Mouse (Mus musculus) liver (tissue): Measurements from ENCODE around the gene Pdxp.
A peak's percentile ranks its signal among the peaks of the same experiment; 100 is the strongest.

ENCODE experiments used
- DNase-seq: peaks from one replicate; pipeline ENCODE4 v3.0.0-alpha.2; 2020; ENCODE audit warnings: mixed read lengths

The Pdxp gene

DNA sequence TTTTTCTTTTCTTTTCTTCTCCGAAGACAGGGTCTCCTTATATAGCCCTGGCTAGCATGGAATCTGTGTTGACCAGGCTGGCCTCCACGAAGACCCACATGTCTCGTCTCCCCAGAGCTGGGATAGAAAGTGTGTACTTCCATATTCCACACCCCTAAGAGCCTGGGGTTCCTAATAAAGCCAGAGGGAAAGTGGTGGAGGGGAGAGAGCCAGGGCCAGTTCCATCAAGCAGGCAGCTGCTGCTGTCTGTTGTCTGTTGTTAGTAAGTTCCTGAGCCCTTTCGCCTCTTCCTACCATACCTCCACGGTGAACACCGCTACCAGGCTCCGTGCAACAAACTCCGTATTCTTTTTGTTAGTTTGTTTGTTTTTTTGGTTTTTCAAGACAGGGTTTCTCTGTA, 14.8 kb downstream of the Pdxp start:
- no peak for DNase-seq

DNA sequence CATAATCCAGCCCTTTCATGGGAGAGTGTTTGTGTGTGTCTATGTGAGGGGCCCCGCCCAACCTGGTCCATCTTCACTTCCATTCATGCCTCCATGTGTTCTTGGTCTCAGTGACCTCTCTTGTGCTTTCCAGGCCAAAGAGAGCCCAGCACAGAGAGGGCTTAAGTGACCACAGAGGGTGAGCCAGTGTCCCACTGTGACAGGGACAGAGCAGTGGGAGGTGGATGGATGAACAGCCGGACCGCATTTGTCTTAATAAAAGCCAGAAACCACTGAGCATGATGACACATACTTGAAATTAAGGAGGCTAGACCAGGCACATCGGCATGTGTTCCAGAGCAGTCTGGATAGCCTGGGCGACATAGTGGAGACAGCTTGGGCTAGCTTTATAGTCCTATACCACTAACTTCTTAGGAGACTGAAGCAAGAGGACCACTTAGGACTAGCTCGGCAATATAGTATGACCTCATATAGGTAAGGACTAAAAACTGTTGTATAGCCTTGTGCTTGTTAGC, 16.5 kb downstream of the Pdxp start:
- DNase-seq: no peak

DNA sequence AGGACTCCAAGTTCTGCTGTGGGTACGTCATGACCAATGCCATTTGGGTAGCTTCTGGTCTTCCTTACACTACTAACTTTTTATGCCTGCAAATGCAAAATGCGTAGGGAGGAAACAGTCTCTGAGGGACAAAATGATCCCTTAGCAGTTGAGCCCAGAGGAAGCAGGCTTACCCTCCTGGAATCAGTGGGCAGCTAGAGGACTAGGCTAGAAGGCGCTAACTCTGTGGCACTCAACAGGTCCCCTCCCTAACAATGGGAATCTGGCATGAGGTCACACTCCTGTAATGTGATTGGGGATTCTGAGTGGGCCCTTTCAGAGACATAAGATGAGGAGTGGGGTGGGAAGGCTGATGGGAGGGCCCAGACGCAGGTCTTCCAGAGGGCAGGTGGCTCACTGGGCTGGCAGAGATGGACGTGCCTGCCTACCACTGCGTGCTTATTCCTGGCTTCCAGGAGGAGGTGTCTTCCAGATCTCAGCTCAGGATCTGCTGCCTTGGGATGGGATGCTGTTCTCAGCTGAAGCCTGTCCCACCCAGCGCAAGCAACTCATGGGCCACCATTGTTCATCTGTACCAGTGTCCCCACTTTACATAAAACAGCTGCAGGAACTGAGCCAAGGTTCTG, 17.2 kb downstream of the Pdxp start:
- no peak for DNase-seq

DNA sequence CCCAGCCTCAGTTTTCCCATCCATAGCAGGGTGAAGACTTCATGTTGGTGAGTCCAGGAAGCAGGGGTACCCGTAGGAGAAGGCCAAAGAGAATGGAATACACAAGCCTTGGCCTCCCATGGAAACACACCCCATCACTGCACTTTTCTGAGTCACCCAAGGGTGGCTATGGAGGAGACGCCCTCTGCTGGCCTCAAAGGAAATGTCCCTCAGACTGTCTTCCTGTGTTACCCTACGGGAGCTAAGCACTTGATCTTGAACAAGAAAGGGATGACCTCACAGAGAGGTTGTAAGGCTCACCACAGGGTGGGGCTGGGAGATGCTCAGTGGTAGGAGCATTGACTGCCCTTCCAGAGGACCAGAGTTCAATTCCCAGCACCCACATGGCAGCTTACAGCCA, 17.9 kb downstream of the Pdxp start:
- DNase-seq: peak; percentile 74

- DNase-seq: peak; percentile 85
These were observed 21.1 kb downstream of the Pdxp start, which contains the start of gene Nol12 for GRCm38 (mm10) chr15:78934784-78935320. Gene Nol12, plus strand, starts transcription at chr15:78934933.

GRCm38 (mm10) chr15:78936403-78936802, 22.7 kb downstream of the Pdxp start:
- DNase-seq: peak; percentile 75

DNA sequence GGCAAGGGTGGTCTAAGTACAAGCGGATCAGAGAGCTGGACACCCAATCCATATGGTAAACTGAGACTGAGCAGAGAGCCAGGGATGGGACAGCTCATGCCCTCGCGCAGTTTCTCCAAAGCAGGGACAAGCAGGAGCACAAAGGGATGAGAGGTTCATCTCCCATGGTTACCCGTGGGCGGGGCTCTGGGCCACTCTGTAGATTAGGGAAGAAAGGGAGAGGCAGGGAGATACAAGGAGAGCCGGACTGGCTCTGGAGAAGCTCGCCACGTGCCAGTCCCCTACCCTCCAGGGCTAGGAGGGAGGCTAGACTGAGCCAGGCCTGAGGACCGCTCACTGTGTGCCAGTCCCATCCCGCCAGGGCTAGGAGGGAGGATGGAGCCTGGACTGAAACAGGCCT, 23.6 kb downstream of the Pdxp start:
- no peak for DNase-seq

- no peak for DNase-seq
These were observed 24.2 kb downstream of the Pdxp start for GRCm38 (mm10) chr15:78937963-78938362.

DNA sequence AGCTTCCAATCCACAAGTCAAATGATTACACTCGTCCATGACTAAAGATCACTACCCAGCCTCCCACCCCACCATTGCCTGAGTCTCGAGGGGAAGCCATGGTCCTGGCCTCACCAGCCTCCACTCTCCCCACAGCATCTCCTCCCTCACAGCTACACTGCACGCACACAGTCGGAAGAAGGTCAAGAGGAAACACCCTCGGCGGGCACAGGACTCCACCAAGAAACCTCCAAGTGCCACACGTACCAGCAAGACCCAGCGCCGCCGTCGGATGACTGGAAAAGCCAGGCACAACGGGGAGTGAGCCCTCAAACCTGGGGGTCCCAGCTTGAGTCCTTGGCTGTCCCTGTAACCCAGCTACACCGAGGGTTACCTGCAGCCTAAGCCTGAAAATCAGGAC, 26.6 kb downstream of the Pdxp start:
- DNase-seq: no peak

- peak; percentile 77 for DNase-seq
These were observed 28.9 kb downstream of the Pdxp start for GRCm38 (mm10) chr15:78942663-78943062.

GRCm38 (mm10) chr15:78946232-78946631, 32.5 kb downstream of the Pdxp start:
- no peak for DNase-seq

GRCm38 (mm10) chr15:78947657-78948056, 33.9 kb downstream of the Pdxp start, which contains the start of gene Triobp:
Gene Triobp, plus strand, starts transcription at chr15:78947724.
- peak; percentile 88 for DNase-seq

- DNase-seq: no peak
These were observed 34.5 kb downstream of the Pdxp start for GRCm38 (mm10) chr15:78948152-78948725.

- no peak for DNase-seq
These were observed 35.2 kb downstream of the Pdxp start for GRCm38 (mm10) chr15:78948883-78949282.

GRCm38 (mm10) chr15:78955663-78956062, 41.9 kb downstream of the Pdxp start:
- no peak for DNase-seq

GRCm38 (mm10) chr15:78956351-78956750, 42.6 kb downstream of the Pdxp start:
- no peak for DNase-seq

DNA sequence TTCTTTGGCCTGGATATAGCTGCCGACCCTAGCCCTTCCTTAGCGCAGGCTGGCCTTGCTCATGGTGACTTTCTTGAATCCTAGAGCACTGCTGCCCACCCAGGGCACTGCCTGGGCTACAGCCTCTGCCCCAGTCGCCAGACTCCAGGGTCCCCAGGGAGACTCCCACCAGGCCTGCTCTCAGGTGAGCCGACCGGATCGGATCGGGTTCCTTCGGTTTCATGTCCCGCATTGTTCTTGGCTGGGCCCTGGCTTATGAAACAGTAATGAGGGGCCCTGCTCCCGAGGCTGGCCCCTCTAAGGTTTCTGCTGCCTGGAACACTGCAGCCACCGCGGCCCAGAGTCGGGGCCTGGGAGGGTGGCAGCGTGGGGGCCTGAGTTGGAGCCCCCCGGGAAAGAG, 43.3 kb downstream of the Pdxp start:
- DNase-seq: no peak

DNA sequence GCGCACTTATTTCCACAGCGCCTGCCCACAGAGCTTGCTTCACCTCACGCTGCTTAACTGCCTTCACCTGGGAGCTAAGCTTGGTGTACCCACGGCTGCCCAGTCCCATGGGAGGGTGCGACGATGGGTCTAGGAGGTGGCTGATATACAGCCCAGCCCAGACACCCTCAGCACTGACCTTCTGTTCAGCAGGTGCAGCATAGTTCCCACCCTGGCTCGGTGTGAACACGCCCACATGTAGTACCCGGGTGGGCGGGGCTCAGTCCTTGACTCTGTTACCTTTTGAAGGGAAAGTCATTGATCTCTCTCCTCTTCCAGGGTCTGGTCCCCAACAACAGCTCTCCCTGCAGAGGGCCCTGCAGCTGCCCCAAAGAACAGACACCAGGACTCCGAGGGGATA, 45.8 kb downstream of the Pdxp start:
- DNase-seq: no peak

GRCm38 (mm10) chr15:78960088-78960487, 46.4 kb downstream of the Pdxp start:
- DNase-seq: no peak

- peak; percentile 51 for DNase-seq
These were observed 49.2 kb downstream of the Pdxp start for GRCm38 (mm10) chr15:78962885-78963284.
